Mouse (Mus musculus): ENCODE data around the gene Npas3.

GRCm38 (mm10) chr12:53384851-53385250 is 136.4 kb downstream of the Npas3 start:
- TF ChIP-seq POLR2A (IDR thresholded peaks at IDR 0.05; ENCODE audit: extremely low read depth, insufficient read depth, low read length) (no peak), CTCF (IDR thresholded peaks at IDR 0.05; ENCODE audit: low read depth, low read length) (no peak)
